Mouse (Mus musculus): ENCODE measurements around the gene Olfr704.

DNA sequence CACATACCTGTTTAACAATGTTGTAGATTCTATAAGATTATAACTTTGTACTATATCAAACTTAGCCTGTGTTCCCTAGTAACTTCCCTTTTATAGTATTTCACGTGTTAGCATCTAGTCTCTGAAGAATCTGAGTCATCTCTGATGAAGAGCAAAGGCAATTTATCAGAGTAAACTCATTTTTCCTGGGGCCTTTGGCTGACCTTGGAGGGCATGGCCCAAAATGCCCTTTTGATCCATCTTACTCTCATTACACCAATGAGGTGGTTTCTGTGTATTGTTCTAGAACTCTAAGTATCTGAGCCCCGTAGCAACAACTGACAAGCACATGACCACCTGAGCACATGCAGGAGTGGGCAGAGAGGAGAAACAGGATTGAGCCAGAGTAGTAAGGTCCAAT lies 49.2 kb upstream of the Olfr704 start, which contains the start of gene Olfr701:
- no peak for TF ChIP-seq CTCF (conservative IDR thresholded peaks at IDR 0.05; ENCODE audit: low read length)
- TF ChIP-seq NANOG (IDR thresholded peaks at IDR 0.05; ENCODE audit: borderline replicate concordance, low read length), result no peak
- no peak for TF ChIP-seq POU5F1 (IDR thresholded peaks at IDR 0.05; ENCODE audit: borderline replicate concordance, low read length)
